Mouse (Mus musculus): ENCODE measurements around the gene Gprc5a.
A peak's percentile ranks its signal among the peaks of the same experiment; 100 is the strongest.

Gene Gprc5a

DNA sequence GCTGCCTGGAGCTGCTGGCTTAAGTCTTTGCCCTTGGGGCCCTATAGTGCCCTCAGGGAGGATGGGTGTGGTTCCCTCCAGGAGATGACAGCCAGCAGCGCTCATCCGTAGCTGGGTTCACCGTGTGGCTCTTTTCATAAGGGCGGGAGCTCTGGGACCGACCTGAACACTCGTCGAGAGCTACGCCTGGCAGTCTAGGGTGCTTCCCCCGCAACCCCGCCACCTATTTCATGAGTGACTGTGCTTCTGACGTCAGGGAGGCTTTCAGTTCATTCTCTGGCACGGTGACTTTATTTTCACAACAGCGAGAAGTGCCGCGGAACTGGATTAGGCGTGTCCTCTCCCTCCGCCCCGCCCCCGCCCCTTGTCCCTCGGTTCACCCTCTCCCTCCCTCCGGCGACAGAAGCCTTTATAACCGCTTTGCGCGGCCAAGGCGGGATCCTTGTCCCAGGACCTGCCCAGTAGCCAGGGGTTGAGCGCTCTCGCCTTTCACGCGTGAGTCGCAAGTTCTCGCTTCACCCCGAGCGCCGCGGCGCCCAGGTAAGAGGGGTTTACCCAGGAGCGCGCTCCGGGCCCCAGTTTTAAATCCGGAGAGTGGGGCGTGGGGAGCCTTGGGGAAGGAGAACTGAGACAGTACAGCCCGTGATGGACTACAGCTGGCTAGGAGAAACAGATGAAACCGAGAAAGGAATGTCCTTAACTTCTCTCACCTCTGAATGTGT is at the start of gene Gprc5a:
Gene Gprc5a, plus strand, starts transcription at position 416 of the 722 bp plus-strand sequence.
- DNase-seq: peak; percentile 46

DNA sequence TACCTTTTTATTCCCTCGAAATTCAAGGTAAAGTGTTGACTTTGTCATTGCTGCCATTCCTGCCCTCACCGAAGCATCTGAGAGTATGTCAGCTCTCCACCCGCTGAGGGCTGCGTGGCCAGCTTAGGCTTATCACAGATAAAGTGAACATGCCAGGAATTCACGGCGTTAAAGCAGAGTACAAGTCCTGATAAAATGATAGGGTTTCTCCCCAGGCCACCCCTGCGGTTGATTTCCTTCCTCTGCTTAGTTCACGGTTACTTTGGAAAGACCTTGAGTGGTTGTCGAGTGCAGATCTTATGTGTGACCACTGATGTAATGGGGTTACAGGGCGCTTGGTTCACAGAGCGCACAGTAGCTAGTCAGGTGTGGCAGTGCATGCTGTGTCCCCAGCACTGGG is 48.2 kb upstream of the Gprc5a start:
- no peak for DNase-seq

DNA sequence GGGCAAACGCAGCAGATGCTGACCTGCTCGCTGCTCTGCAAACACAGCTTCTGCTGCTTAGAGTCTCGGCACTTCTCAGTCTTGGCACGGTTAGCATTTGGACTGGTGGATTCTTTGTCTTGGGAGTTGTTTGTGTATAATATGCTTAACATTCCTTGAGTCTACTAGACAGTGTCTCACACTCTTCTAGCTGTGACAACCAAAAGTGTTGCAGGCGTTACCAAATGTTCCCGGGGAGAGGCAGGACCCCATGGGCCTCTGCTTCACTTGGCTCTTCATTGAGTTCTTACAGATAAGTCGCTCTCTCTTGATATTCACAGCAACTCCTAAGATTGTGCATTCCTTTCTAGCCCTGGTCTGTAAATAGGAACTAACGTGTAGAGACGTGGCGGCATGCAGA is 45.9 kb upstream of the Gprc5a start:
- DNase-seq: no peak

DNA sequence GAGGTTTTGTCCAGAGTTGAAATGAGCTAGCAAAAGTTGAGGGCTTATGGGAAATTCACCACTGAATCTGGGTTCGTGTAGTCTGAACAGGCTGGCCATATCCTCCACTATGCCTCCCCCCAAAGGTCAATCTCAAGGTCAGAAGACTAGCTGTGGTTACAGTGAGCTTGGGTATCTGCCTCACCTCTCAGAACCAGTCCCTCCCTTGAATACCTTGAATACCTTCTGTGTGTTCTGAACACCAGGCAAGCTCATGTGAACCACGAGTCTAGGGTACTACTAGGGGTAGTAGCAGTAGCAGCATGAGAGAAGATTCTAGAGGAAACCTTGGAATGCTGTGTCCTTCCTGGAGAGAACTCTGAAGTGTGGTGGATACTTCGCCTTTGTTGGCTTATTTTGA is 43.8 kb upstream of the Gprc5a start:
- no peak for DNase-seq

DNA sequence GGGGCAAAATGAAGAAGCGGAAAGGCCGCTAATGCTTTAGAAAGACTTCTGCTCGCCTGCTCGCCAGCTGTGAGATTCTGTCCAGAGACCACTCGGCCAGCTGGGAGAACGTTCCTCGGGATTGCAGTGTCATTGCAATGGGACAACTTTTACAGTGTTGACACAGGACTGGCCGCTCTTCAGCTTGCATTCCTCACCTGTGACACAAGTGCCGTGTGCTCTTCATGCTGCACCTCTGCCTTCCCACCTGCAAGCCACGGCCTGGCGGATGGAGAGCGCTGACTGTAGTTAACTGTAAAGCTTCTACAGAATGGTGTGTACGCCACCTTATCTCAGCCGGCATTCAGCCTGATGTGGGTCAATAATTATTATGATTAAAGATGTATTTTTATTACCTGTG is 42.1 kb upstream of the Gprc5a start:
- DNase-seq: no peak

DNA sequence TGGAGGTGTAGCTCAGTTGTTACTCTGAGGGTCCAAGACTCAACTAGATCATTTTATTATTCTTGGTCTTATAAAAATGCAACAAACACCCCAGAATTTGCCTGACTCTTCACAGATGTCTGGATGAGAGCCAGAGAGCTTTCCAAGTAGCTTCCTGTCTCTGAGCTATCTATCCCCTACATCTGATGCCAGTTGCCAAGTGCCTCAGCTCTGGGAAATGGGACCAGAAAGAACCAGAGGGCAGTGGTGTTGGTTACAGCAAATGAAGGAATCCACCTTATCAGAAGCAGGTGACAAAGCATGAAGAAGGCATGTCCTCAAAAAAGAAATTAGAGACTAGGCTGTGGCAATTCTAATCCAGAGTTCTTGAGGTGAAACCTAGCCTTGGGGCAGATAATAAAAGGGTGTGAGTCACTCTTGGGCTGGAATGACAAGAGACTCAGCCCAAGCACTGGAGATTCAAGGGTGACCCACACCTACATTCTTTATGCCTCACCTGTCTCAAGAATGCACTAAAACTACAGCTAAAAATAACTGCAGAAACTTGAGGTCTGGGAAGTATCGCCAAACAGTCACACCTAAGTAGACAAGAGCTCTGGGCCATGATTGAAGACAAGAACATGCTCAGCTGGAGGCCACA is 40.5 kb upstream of the Gprc5a start:
- DNase-seq: no peak

DNA sequence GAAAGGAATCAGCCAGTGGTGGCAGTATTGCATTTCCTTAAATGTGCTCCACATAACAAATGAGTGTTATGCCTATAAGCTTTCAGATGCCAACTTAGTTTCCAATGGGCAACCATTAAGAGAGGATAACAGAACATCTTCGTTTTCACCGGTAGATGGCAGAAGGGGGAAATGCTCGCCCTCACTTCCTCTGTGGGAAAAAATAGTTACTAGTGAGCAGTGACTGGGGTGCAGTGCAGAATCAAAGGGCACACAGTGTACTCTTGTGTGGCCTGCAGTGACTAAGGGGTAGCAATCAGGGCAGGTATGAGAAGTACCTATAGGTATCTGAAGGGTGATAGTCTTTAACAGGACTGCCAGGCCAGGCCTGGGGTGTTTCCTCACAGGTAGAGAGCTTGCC is 39.2 kb upstream of the Gprc5a start:
- DNase-seq: peak; percentile 64

DNA sequence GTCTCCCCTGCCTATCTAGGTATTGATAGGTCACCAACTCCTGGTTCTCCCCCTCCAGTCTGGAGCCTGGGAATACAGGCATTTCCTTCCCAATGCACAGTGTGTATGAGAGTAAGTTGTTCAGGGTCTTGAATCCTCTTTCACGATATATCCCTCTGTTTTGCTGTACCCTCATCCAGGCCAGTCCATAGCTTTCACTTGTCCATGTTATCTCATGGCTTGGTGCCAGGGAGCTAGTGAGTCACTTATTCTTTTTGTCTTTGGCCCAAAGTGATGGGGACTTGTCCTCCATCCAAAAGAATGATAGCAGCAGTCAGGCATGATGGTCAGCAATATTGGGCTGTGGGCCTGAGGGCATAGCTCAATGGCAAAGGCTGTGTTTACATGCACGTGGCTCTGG is 38.7 kb upstream of the Gprc5a start:
- DNase-seq: no peak

DNA sequence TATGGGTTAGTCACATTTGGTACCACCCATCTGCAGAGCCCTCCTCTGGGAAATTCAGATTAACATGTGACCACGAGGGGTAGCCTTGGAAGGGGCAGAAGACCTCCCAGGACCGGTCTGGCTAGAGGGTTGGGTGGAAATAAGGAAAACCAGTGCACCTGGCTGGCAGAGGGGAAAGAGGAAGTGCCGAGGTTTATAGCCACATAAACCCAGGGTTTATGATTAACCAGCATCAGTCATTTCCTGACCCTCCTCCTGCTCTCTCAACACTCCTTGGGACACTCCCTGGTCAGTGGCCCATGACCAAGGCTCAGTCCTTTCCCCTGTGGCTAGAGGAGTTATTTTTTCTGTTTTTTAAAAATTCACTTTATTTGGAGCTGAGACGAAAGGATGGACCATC is 36.2 kb upstream of the Gprc5a start:
- peak; percentile 81 for DNase-seq

DNA sequence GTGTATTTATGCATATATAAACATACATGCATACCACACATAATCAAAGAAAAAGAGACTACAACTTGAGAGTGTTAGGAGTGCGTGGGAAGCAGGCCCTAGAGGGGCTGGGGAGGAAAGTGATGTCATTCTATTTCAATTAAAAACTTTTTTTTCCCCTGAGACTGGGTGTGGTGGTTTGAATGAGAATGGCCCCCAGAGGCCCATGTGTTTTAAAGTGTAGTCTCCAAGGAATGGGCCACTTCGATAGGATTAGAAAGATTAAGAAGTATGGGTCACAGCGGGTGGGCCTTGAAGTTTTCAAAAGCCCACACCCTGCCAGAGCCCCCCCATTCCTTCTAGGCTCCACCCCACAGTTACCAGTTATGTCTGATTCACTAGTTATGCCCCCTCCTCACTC is 26.8 kb upstream of the Gprc5a start:
- DNase-seq: no peak

DNA sequence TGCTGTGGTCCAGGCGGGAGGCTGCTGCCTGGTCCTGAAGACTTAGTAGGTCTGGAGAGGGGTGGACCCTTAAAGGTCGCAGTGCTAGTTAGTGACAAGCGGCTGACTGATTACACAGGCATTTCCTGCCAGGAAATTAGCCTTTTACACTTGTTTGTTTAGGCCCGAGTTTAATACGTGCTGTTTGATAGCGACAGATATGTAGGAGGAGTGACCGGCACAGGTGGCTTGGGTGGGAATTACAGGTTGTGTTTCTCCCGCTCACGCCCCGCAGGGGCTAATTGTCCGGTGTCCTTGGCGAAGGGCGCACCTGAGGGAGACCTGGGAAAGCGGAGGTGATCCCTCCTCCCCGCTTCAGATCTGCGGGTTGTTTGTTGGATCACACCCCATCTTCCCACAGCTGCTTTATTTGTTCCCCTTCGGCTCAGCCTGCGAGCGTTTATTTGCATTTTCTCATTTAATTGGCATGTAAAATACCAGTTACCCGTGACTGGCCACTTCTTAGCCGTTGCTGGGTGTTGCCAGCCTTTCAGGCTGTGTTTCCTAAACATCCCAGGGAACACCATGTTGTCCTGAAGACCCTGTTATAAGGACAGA is 25.1 kb upstream of the Gprc5a start:
- DNase-seq: peak; percentile 18

DNA sequence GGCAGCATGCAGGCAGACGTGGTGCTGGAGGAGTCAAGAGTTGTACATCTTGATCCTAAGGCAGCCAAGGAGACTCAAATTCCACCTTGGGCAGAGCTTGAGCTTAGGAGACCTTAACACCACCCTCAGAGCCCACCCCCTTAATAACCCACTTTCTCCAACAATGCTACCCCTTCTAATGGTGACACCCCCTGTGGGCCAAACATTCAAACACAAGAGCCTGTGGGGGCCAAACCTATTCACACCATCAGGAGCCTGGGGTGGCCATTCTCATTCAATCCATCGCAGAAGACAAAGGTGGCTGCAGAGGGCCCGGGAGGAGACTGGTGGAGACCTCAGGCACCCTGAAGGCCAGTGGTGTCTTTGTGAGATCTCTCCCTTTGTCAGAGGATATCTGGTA is 23.5 kb upstream of the Gprc5a start:
- DNase-seq: no peak

DNA sequence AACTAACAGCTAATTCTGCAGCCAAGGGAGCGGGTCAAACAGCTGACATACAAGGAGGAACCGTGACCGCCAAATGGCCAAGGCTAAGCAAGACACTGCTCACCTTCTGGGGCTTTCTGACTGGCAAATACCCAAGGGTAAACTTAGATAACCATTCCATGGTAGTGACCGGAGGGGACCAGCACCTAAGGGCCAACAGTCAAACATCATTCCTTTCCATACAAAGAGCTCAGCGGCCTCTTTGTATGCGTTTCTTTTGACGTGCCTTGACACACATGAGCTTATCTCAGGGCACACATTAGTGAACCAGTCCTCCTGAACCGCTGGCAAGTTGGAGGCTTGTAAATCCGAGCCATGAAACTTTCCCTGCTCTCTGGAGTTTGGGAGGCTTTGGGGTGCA is 18.2 kb upstream of the Gprc5a start:
- no peak for DNase-seq

DNA sequence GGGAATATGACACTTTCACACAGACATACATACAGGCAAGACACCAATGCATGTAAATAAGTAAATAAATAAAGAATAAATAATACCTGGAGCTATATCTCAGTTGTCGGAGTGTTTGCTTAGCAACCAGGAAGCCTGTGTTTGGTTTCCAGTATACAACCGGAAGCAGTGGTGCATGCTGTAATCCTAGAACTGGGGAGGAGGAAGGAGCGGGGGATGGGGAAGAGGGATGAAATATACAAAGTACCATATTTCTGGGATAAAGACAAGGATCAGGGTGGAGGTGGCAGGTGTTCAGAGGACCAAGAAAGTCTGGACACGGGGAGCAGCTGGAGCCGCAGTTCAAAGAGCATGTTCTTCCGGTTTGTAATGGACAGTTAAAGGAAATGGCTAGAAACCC is 16.9 kb upstream of the Gprc5a start:
- no peak for DNase-seq

DNA sequence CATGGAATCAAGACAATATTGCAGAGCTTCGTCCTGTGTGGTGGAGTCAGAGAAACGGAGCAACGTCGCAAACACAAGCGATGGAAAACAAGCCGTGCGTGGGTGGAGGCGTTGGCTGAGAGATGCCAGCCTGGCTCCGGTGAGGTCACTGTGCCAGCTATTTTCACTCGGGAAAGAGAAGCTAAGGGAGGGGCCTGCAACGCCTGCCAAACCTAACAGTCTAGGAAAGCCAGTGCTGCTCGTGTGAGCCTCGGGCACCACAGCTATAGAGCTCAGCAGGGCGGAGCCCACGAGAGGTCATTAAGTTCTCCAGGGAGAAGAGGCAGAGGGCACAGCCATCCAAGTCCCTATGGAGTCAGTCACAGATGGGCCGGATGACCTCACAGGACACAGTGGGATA is 16.5 kb upstream of the Gprc5a start:
- no peak for DNase-seq

DNA sequence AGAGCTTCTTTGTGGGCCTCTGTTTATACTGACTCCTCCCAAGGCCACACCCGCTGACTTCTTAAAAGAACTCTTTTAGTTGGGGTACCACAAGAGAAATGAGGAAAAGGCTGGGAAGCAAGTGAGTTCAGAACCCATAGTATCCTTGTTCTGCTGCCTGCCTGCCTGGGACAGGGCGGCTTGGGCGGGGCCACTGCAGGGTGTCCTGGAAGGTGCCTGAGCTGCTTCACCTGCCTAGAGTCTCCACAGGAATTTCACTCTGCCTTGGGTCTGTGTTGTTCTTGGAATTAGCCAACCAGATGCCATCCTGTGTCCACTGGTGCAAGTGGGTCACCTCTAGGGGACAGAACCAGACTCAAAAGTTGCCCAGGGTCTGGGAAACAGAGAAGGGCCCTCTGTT is 11.7 kb upstream of the Gprc5a start:
- DNase-seq: no peak

DNA sequence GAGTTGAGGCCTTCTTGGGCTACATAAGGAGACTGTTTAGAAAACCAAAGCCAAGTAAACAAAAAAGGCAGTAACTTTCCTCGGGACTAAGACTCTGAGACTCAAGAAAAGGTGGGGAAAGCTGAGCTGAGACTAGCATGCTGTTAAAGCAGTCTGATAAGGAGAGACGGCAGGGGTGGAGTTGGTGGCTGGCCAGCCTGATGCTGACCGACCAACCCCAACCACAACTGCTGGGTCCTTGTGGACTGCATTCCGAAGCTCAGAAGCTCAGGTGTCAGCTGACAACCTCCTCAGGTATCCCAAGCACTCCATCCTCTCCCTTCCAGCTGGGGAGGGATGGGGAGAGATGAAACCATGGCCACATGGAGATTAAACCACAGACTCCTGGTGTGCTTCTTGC is 9.6 kb upstream of the Gprc5a start:
- no peak for DNase-seq

DNA sequence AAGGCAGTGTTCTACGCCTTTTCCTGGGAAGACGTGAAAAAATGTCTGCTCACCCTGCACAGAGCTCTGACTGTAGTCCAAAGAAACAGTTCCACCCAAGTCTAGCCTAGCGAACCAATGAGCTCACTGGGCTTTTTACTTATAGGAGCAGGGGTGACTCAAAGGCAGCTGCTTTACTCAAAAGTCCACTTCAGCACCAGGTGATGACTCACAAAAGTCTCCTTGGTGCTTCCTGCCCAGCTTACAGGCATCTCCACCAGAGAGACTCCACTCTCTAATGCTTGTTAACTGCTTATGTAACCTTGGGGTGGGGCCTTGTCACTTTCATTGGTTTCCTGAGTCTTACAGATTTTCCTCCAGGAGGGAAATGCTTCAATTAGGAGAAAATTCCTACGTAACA is 4.7 kb upstream of the Gprc5a start:
- DNase-seq: no peak

DNA sequence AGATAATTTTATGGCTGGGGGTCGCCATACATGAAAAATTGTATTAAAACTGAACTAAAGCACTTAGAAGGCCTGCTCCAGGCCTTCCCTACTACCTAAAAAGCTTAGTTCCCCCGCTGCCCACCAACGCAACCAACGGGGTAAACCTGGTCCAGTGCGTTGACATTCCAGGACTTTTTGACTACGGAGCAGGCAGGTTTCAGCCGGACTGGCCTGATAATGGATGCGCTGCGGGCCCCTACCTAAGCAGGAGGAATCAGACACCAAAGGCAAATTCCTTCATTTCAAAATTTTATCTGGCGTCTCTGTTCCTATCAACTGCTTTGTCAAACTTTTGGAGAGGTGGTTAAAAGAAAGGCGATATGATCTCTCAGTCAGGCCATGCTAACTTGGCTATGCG is 830 bp upstream of the Gprc5a start:
- no peak for DNase-seq

DNA sequence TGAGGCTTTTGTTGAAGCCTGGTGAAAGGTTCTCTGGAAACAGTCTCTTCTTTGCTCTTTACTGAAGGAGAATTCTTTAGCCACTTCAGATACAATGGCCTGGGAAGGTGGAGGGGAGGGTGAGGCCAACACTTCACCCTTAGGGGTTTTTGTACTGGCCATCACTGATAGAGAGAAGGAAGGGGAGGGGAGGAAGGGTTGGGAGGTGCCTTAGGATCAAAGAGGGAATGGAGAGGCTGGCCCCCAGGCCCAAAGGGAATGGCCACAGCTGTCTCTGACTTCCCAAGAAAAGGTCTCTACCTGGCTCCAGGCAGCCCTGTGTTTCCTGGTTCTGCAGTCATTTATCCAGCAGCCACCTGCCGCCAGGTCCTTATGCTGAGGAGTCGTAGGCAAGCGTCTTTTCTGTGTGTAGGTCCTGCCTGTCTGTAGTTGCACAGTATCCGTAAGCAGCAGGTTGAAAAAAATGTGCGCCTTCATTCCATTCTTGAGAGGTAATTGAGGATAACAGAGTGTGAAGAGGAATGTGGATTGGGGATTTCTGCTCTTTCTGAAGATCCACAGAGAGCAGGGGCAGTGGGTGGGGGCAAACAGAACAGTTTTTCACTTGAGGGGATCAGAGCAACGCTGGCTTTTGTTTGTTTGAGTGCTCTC is 1.5 kb downstream of the Gprc5a start:
- DNase-seq: no peak

DNA sequence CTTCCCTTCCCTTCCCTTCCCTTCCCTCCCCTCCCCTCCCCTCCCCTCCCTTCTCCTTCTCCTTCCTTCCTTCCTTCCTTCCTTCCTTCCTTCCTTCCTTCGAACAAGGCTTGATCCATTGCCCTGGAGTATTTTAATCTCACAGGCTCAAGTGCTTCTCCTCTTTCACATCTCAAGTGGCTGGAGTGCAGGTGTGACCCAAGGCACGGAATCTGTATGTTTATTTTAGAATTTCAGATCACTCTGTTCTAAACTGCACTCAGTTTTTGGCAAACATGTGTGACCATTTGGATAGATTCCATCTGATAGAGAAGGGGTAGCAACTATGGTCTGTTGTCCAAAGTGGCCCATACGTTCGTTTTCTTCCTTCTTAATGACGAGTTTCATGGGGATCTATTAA is 2.8 kb downstream of the Gprc5a start:
- DNase-seq: no peak

DNA sequence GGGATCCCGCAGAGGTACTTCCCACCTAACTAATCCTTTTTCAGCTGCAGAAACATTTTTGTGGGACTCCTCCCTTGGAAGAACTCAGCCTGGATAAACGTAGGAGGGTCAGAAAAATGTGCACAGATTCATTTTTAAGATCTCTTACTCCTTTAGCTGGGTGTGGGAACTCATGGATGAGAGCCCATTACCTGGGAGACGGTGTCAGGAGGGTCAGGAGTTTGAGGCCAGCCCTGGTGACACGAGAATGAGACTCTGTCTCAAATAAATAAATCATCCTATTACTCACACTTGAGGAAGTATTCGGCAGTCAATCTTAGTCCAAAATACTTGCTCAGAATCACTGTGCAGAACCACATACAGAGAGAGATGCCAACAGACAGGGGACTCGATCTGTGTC is 4.4 kb downstream of the Gprc5a start:
- no peak for DNase-seq

DNA sequence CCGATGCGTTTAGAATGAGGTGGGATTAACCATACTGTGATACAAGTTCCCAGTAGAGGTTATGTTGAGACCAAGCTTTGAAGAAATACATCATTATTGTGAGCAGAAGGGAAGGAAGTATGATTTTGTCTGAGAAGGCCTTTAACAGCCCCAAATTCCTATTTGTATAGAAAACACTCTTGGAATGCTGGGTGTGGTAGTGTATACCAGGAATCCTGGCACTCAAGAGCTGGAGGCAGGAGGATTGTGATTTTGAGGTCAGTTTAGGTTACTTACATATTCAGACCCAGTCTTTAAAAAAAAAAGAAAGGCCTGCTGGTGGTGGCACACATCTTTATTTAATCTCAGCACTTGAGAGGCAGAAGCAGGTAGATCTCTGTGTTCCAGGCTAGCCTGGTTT is 4.9 kb downstream of the Gprc5a start:
- no peak for DNase-seq

DNA sequence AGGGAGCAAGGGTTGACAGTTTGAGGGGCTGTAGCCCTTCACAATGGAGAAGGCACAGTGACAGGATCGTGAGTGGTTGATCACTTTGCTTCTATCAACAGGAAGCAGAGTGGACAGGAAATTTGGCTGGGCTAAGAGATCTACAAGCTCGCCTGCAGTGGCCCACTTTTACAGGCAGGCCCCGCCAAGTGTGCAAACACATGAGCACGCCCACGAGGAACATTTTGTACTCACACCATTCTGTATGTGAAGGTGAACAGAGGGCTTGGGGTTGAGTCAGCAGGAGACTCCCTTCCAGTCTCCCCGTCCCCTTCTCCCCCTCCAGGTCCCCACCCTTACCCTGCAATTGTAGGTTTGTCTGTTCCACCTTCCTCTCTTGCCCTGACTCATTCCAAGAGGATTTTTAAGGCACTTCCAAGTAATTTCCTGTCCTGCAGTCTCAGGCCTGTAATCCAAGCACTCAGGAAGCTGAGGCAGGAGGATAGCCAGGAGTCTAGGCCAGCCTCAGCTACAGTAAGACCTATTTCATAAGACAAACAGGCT is 9.0 kb downstream of the Gprc5a start:
- DNase-seq: no peak

All from kidney, adult 9 months (tissue).